Mouse (Mus musculus): Measurements from ENCODE around the gene St3gal4.

GRCm38 (mm10) chr9:35131637-35132397 lies 12.7 kb upstream of the St3gal4 start:
- TF ChIP-seq POLR2A (IDR thresholded peaks at IDR 0.05; ENCODE audit: borderline replicate concordance, insufficient read depth, low read length) (no peak), CTCF (IDR thresholded peaks at IDR 0.05; ENCODE audit: borderline replicate concordance, insufficient read depth, low read depth, low read length) (no peak)
